Mouse (Mus musculus) stomach, postnatal 0 days (tissue): ENCODE data around the gene Pgap3.

Experiments
- CTCF ChIP-seq: IDR thresholded peaks from 2 replicates; pipeline ENCODE4 v1.5.1; 2016; ENCODE audit warnings: antibody characterized with exemption, low read depth, mild to moderate bottlenecking, moderate library complexity
- EP300 ChIP-seq: optimal IDR thresholded peaks from 2 replicates; pipeline ENCODE3; 2016; ENCODE audit warnings: antibody characterized with exemption

- TF ChIP-seq EP300, result no peak
- no peak for TF ChIP-seq CTCF
Observed at GRCm38 (mm10) chr11:98340597-98340996, 59.7 kb downstream of the Pgap3 start.
